Mouse (Mus musculus) lung, postnatal 0 days (tissue): Measurements from ENCODE around the gene Perp.

Experiments used
- CTCF ChIP-seq: IDR thresholded peaks from 2 replicates; pipeline ENCODE4 v1.5.1; 2016; ENCODE audit warnings: antibody characterized with exemption, mild to moderate bottlenecking
- EP300 ChIP-seq: IDR thresholded peaks from 2 replicates; pipeline ENCODE4 v1.6.1; 2016; ENCODE audit warnings: antibody characterized with exemption, mild to moderate bottlenecking, control low read depth

DNA sequence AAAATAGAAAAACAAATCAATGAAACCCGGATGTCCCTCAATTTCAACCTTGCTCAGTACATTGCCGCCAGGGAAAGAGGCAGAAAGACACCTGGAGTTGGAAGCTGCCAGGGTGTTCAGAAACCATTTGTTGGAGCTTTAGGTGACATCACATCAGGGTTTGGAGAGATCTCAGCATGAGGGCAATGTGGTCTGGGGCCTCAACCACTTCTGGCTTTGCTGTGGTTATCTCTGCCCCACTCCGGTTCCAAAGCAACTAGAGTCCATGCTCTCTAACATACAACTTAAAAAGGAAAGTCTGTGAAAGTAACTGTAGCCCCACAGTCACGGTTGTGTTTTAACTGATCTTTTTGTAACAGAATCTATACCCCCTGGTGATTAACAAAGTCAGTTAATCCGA is 19.9 kb downstream of the Perp start:
- TF ChIP-seq CTCF: no peak
- TF ChIP-seq EP300: no peak
